Mouse (Mus musculus): ENCODE measurements around the gene Atp1a4. TPM values are rescaled to one million over a fixed set of nuclear protein-coding genes. Genes with fewer than 3 reads are reported as not detected.

Atp1a4 gene
- not detected for polyA plus RNA-seq (2014; fragmentation: Illumina TruSeq; extraction: RNeasy Lipid Tissue Mini Kit (QIAGEN cat#74804); ENCODE audit: insufficient read depth, low read depth, low replicate concordance)

GRCm38 (mm10) chr1:172258314-172258713 lies at the start of gene Atp1a4:
Gene Atp1a4, minus strand, starts transcription at chr1:172258414.

GRCm38 (mm10) chr1:172297611-172298537 lies 39.7 kb upstream of the Atp1a4 start, which contains the start of gene Atp1a2:
Gene Atp1a2, minus strand, starts transcription at chr1:172298064.

GRCm38 (mm10) chr1:172261477-172262078 lies 3.4 kb upstream of the Atp1a4 start, which contains the start of gene Igsf8:
Gene Igsf8, plus strand, starts transcription at chr1:172261641.

GRCm38 (mm10) chr1:172219451-172220406 lies 38.5 kb downstream of the Atp1a4 start, which contains the start of gene Casq1:
Gene Casq1, minus strand, starts transcription at chr1:172219868.

GRCm38 (mm10) chr1:172206141-172206917 lies 51.9 kb downstream of the Atp1a4 start, which contains the start of gene Pea15a:
Gene Pea15a, minus strand, starts transcription at chr1:172206804.

Other genes with a start within 250 kb of the Atp1a4 start
- 1.7 TPM for gene Vangl2, start 230.0 kb downstream of the Atp1a4 start, polyA plus RNA-seq (2014; fragmentation: Illumina TruSeq; extraction: RNeasy Lipid Tissue Mini Kit (QIAGEN cat#74804); ENCODE audit: insufficient read depth, low read depth, low replicate concordance)
- gene Nhlh1, start 200.8 kb downstream of the Atp1a4 start, polyA plus RNA-seq (2014; fragmentation: Illumina TruSeq; extraction: RNeasy Lipid Tissue Mini Kit (QIAGEN cat#74804); ENCODE audit: insufficient read depth, low read depth, low replicate concordance) = not detected
- gene Copa, start 175.9 kb downstream of the Atp1a4 start, polyA plus RNA-seq (2014; fragmentation: Illumina TruSeq; extraction: RNeasy Lipid Tissue Mini Kit (QIAGEN cat#74804); ENCODE audit: insufficient read depth, low read depth, low replicate concordance) = 70.4 TPM
- gene Ncstn, start 175.6 kb downstream of the Atp1a4 start, polyA plus RNA-seq (2014; fragmentation: Illumina TruSeq; extraction: RNeasy Lipid Tissue Mini Kit (QIAGEN cat#74804); ENCODE audit: insufficient read depth, low read depth, low replicate concordance) = 40.9 TPM
- 51.8 TPM for gene Pex19, start 131.7 kb downstream of the Atp1a4 start, polyA plus RNA-seq (2014; fragmentation: Illumina TruSeq; extraction: RNeasy Lipid Tissue Mini Kit (QIAGEN cat#74804); ENCODE audit: insufficient read depth, low read depth, low replicate concordance)
- gene Dcaf8, start 110.3 kb downstream of the Atp1a4 start, polyA plus RNA-seq (2014; fragmentation: Illumina TruSeq; extraction: RNeasy Lipid Tissue Mini Kit (QIAGEN cat#74804); ENCODE audit: insufficient read depth, low read depth, low replicate concordance) = 44.6 TPM
- gene Pea15a, start 51.6 kb downstream of the Atp1a4 start, polyA plus RNA-seq (2014; fragmentation: Illumina TruSeq; extraction: RNeasy Lipid Tissue Mini Kit (QIAGEN cat#74804); ENCODE audit: insufficient read depth, low read depth, low replicate concordance) = 148 TPM
- 2.0 TPM for gene Casq1, start 38.5 kb downstream of the Atp1a4 start, polyA plus RNA-seq (2014; fragmentation: Illumina TruSeq; extraction: RNeasy Lipid Tissue Mini Kit (QIAGEN cat#74804); ENCODE audit: insufficient read depth, low read depth, low replicate concordance)
- 20.4 TPM for gene Igsf8, start 3.2 kb upstream of the Atp1a4 start, polyA plus RNA-seq (2014; fragmentation: Illumina TruSeq; extraction: RNeasy Lipid Tissue Mini Kit (QIAGEN cat#74804); ENCODE audit: insufficient read depth, low read depth, low replicate concordance)
- gene Atp1a2, start 39.6 kb upstream of the Atp1a4 start, polyA plus RNA-seq (2014; fragmentation: Illumina TruSeq; extraction: RNeasy Lipid Tissue Mini Kit (QIAGEN cat#74804); ENCODE audit: insufficient read depth, low read depth, low replicate concordance) = 34.3 TPM
- not detected for gene Kcnj9, start 70.9 kb upstream of the Atp1a4 start, polyA plus RNA-seq (2014; fragmentation: Illumina TruSeq; extraction: RNeasy Lipid Tissue Mini Kit (QIAGEN cat#74804); ENCODE audit: insufficient read depth, low read depth, low replicate concordance)
- gene Kcnj10, start 82.8 kb upstream of the Atp1a4 start, polyA plus RNA-seq (2014; fragmentation: Illumina TruSeq; extraction: RNeasy Lipid Tissue Mini Kit (QIAGEN cat#74804); ENCODE audit: insufficient read depth, low read depth, low replicate concordance) = 0.08 TPM
- 4.4 TPM for gene Pigm, start 118.1 kb upstream of the Atp1a4 start, polyA plus RNA-seq (2014; fragmentation: Illumina TruSeq; extraction: RNeasy Lipid Tissue Mini Kit (QIAGEN cat#74804); ENCODE audit: insufficient read depth, low read depth, low replicate concordance)
- 16.0 TPM for gene Slamf9, start 216.9 kb upstream of the Atp1a4 start, polyA plus RNA-seq (2014; fragmentation: Illumina TruSeq; extraction: RNeasy Lipid Tissue Mini Kit (QIAGEN cat#74804); ENCODE audit: insufficient read depth, low read depth, low replicate concordance)
- 2.1 TPM for gene Igsf9, start 223.4 kb upstream of the Atp1a4 start, polyA plus RNA-seq (2014; fragmentation: Illumina TruSeq; extraction: RNeasy Lipid Tissue Mini Kit (QIAGEN cat#74804); ENCODE audit: insufficient read depth, low read depth, low replicate concordance)
- gene Tagln2, start 241.6 kb upstream of the Atp1a4 start, polyA plus RNA-seq (2014; fragmentation: Illumina TruSeq; extraction: RNeasy Lipid Tissue Mini Kit (QIAGEN cat#74804); ENCODE audit: insufficient read depth, low read depth, low replicate concordance) = 544 TPM